Mouse (Mus musculus) adrenal gland, adult 18-20 months (tissue): ENCODE data around the gene 4930432M17Rik. TPM values are rescaled to one million over a fixed set of nuclear protein-coding genes. Genes with fewer than 3 reads are reported as not detected.
A peak's percentile ranks its signal among the peaks of the same experiment; 100 is the strongest.

Source experiments
- DNase-seq, 2 experiments: peaks; one replicate each; pipeline ENCODE4 v3.0.0; 2021 to 2022; ENCODE audit warnings: low spot score in 2 of 2
- total RNA-seq, 2 experiments: library from RNA; stranded (reverse); gene quantifications; 1 replicate in 1 of 2; 2 replicates in 1 of 2; pipeline ENCODE4 v1.2.3; 2021

4930432M17Rik gene
- total RNA-seq, 2 experiments from 2014 or later, result not detected

DNA sequence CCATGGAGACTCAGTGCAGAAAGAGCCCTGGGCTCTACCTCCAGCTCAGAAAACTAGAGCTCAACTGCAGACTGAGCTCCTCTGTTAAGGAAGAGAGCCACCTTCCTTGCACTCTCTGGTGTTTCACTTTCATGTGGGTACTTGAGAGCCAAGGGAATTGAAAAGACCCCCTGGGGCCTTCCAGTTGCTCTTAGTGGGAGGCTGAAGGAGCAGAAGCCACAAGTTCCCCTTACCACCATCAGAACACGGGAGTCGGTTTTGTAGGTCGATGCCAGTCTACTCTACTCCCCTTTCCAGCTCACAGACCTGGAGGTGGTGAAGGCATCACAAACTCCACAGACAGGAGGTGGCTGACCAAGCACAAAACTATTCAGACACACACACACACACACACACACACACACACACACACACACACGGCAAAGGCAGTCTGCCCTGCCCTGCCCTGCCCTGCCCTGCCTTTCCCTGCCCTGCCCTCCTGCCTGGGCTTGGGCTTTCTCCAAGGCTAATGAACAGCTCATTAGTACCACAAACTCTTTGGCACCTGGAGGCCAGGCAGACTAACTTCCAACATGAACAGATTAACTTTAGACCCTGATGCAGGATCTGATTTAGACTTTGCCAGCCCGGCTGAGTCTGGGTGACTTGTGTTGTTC lies 1.7 kb downstream of the 4930432M17Rik start:
- DNase-seq, result no peak

DNA sequence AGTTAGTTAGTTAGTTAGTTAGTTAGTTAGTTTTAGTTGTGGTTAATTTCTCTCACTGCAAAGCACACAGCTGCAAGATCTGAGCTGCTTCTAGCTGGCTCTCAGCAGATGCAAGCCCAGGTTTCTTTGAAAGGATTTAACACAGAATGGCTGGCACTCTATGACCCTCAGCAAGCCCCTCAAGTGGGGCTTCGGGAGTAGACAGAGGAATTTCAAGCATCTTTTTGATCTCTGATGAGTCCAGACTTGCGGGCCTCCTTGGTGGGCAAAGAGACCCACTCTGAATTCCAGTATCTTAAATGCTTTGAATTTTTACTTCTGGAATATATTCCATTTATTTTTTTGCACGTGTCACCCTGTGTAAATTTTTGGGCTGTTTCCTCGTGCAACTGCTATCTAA lies 8.4 kb downstream of the 4930432M17Rik start:
- DNase-seq, result no peak

DNA sequence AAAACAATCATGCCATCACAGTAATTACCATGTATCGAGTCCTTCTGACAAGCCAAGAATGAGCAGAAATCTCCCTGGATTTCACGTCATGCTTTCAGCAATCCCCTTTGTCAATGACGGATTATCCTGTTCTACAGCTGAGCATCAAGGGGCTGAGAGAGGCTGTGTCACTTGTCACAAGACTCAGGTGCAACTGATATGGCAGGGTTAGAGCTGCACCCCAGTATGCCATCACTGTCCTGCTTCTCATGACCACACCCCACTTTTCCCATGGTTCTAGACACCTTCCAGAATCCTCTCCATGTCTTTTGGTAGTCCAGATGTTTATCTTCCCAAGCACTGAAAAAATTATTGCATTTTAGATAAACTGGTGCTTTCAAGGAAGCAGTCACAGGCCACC lies 8.9 kb downstream of the 4930432M17Rik start:
- no peak for DNase-seq

DNA sequence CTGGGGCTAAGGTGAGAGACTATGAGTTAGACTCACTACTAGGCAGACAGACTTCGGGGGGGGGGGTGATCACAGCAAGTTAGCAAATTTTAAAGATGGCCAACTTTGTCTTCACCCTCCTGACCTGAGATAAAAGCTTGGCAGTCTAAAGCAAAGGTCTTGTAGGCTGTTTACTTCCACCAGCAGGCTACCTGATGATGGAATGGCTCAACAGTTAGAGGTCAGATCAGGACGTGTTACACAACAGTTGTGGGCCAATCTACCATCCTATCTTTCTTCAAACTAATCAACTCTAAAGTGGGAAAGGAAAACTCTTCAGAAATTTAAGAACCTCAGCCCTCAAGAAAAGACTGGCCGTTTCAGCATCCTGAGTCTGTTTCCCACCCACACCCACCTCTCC lies 9.6 kb downstream of the 4930432M17Rik start:
- DNase-seq, result no peak

DNA sequence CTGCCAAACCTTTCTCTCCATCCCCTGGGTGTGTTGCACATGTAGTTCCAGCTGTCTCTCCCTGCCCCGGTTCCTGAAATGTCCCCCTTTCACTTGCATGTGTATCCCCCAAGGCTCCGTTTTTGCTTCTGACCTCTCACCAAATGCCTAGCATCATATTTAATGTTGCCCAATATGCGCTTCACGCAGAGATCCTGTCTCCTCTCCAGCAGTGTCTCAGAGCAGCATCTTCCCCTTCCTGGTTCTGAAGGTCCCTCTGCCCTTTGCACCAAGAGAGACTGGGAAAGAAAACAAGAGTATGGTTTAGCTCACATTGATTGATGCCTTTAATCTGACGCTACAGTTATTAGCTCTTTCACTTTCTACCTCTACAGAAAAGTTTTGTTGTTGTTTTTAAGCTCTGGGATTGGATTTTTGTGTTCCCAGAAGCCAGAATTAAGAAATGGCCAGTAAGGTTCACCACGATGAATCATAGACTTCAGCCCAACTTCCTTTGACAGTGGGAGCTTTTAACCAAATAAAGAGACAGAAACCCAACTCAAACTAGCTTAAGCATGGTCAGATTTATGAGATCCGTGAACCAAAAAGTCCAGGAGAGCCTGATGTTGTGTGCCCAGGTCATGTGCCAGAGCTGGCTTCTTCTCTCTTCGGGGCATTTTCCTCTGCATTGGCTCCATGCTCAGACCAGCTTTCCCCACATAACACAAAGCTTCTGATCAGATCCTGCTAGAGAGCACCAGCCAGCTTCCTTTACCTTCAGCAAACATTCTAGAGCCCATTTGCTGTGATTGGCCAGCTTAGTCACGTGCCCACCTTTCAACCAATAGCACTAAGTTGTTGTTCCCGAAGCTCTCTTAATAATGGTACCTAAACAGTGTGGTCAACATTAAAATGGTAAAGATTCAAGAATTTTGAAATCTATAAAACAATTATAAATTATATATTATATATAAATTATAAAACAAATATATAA lies 12.2 kb downstream of the 4930432M17Rik start:
- DNase-seq, result no peak

DNA sequence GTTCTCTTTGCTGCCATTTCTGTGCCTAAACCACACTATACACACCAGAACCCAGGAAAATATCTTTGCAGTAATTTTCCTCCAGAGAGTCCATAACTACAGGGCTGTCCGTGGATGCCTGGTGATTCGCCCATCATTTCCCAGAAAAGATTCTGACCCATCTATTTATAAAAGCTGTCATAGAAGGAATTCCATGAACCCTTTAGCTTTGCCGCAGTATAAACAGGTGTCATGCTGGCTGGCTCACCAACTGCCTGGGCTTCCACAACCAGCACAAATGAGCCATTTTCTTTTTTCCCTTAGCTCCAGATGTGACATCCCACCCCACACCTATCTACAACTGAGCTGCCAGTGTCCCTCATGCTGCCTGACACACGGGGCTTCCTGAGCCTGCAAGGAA lies 14.0 kb downstream of the 4930432M17Rik start:
- DNase-seq, result no peak

DNA sequence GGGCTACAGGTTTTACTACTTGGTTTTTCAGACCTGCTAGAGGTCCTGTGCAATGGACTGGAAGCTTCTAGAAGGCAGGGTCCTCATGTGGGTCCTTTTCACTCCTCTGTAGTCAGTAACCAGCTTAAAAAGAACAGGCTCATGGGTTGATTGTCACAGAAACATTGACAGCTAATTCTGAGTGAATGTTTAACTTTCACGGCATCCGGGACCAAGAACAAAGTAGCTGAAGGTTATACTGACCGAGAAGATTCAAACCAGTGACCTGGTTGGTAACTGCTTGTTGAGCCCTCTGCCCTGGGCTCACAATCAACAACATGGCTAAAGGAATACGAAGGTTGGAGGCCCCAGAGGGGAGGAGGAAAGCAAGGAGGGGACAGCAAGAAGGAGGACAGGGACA lies 14.4 kb downstream of the 4930432M17Rik start:
- DNase-seq, result no peak

DNA sequence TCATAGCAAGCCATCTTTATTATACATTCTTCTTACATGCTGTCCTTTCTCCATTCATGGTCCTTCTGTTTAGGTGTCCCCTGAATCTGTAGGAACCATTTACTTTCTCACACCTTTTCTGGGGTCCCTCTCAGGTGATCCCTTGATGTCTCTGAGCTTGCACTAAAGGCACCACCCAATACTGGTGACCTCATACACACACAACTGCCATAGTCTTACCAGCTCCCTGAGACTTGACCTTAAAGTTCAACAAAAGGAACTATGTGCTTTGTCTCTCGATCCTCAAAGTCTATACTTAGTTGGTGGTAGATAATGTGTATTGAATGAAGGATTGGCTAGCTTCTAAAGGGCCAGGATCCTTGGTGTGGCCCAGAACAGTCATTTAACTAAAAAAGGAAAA lies 15.4 kb downstream of the 4930432M17Rik start:
- no peak for DNase-seq

DNA sequence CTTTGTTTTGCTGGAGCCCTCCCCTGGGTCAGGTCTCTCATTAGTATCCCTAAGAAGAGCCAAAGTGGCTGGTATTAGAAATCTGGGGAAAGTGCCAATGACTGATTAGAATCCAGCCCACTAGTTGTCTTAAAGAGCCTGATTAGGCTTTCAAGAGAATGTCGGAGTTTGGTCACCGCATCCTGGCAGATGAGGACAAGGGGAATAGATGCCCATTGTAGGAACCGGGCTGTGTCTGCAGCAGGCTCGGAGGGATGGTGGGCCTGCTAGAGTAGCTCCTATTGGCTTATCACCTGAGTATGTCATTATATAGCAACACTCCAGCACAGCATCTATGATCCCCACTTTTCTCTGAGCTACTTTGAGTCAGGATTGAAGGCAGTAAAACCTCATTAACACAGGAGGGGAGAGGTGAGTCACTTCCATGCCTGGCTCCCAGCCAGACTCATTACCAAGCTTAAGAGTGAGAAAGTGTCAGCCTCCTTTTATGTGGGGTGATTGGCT lies 15.9 kb downstream of the 4930432M17Rik start:
- DNase-seq, result no peak

DNA sequence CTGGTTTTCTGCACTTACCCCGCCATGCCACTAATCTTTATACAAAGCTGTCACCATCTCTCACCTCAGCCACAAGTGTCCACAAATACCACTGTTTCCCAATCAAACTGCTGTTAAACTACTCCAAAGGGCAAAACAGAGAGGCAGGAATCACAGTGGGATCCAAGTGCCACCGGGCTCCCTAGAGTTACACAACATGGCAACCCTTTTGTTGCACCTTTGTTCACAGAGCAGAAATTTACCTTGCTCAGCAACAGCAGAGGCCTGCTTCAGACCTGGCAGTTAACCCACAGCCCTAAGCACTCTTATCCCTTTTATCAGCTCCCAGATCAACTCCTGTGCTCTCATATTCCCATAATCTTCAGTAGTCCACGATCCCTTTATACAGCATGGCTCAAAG lies 17.2 kb downstream of the 4930432M17Rik start:
- DNase-seq, result no peak

DNA sequence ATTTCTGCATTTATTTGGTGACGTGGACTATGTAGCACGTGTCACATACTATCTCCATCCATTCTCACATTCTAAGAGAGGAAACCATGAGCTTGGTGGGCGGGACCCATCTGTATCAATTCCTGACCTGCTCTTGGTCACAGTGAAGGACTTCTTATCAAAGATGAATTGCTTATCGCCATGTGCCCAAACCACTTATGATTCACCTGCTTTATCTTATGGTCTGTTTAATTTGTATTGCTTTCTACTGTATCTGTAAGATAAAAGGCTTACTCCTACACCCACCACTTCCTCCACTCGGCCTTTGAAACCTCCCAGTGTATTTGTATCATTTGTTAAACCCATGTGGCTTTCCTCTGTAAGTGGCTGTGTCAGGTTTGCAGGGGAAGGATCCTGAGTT lies 18.5 kb downstream of the 4930432M17Rik start:
- no peak for DNase-seq

DNA sequence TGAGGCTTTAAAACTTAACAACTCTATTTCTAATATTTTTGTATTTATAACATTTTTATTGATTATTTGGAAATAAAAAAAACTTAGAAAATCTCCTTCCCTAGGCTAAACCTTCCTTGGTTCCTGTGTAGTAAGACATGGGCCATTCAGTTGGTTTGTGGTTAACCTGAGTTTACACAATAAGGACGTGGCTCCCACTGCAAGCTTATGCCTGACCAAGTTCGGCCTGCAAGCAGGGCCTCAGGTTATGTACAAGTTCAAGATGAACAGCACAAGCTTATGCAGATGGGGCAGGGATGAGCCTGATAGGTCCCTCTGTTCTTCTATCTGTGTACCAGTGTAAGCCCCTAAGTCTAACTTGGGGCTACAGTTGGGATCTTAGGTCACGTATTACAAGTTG lies 19.1 kb downstream of the 4930432M17Rik start:
- no peak for DNase-seq

DNA sequence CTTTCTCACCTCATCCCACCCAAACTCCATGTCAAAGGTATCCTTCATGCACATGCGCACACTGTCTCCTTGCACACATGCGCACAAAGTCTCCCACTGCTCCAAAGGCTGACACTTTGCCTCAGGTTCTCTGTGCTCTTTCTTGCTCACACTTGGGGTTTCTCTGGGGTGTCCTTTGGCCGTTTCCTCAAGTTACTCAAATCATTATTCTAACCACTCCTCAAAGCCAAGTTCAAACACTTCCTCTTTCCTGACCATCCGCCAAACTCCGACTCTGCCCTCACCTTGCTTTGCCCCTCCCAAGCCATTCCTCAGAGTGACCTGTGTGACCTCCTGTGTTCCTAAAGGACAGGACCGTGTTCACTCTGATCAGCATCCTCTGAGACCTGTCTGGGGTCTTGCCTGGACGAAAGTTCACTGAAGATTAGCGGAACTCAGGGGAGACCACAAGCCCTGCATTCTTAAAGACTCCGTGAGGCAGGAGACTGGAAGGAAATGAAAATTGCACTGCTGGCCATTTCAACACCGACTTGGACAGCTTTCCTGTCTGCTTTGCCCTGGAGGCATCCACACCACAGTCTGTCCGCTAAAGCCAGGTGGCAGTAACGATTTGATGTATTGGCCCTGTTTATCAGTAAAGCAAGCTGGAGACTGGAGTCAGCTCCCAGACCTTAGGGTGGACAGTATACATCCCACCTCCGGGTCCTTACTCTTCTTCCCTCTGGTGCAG lies 22.6 kb downstream of the 4930432M17Rik start:
- no peak for DNase-seq

DNA sequence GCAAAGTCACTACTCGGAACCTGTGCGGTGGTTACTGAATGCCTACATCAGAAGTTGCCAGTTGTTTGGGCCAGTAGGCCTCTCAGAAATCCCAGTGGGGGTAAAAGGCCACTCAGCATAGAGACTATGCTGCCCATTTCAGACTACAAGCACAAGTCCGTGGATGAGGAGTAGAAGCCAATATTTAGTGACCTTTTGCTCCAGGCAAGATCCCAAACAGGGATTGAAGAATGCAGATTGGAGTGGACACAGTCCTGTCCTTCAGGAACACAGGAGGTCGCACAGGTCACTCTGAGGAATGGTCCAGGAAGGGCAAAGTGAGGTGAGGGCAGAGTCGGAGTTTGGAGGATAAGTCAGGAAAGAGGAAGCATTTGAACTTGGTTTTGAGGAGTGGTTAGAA lies 23.2 kb downstream of the 4930432M17Rik start:
- DNase-seq, result no peak

DNA sequence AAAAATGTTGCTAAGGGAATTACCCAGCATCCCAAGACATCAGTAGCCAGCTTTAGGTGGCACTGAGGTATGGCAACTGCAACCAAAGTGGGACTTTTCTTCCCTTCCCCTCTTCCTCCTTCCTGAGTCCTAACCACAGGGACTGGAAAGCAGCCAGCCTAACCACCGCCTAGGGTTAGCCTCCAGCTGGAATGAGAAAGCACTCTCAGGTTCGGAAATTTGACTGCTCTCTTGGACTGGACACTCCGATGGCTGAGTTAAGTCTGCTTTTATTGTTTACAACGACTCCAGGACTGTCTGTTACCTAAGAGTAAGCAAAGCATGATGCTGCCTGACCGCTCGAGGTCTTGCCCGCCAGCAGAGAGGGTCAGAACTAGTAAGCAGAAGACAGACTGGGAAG lies 26.6 kb downstream of the 4930432M17Rik start:
- DNase-seq, result no peak

DNA sequence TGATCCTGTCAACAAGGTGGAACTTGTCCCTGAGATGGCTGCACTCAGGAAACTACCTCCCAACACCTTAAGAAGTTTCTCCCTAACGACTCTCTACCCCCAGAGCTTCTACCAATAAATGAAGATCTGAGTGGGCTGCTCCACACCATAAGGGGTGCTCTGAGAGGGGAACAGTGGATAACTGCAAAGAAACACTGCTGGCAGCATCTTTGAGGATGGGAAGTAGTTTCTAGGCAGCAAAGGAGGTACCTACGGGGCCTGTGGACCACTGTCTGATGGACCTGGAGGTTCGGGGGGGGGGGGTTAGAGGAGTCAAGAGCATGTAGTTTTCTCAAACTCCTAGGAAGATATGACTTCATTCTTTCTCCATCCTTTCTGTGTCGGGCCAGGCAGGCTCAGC lies 28.8 kb downstream of the 4930432M17Rik start:
- DNase-seq, result no peak

DNA sequence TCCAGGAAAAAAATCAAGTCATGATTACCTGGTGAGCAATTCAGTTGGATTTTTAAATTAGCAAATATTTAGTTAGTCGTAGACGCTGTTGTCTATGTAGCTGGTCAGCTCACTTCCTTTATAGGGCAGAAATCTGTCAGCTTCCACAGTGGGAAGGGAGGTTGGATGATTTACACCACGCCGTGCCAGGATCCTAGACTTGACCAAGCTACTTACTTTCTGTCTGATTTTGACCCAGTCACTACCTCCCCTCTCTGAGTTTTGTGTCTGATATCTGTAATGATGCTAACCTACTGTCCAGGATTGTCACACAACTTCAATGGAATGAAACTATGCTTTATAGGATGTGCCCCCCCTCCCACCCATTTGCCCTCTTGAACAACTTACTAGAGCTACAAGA lies 29.3 kb downstream of the 4930432M17Rik start:
- DNase-seq, result no peak

DNA sequence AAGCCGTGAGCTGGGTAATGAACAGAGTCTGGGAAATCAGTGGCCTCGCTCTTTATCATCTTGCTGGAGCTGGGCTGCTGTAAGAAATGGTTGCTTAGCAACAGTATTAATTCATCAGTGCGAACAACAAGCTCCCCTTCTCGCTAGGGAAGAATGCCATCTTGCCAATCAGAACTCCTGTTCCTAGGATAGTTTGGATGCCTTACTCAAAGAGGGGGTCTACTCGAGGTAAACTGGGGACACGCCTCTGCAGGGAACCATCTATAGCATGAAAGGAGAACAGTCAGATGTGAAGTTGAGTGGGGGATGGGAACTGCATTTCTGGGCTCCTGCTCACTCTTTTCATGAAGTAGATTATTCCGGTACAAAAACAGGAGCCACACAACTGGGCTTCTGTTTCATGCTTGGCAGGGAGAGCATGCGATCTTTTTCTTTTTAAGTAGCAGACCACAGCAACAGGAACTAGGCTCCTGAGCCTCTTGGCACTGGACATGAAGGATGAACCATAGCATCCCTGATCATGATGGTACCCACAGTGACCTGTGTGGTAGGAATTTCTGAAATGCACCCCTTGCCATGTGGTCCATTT lies 29.9 kb downstream of the 4930432M17Rik start:
- no peak for DNase-seq

DNA sequence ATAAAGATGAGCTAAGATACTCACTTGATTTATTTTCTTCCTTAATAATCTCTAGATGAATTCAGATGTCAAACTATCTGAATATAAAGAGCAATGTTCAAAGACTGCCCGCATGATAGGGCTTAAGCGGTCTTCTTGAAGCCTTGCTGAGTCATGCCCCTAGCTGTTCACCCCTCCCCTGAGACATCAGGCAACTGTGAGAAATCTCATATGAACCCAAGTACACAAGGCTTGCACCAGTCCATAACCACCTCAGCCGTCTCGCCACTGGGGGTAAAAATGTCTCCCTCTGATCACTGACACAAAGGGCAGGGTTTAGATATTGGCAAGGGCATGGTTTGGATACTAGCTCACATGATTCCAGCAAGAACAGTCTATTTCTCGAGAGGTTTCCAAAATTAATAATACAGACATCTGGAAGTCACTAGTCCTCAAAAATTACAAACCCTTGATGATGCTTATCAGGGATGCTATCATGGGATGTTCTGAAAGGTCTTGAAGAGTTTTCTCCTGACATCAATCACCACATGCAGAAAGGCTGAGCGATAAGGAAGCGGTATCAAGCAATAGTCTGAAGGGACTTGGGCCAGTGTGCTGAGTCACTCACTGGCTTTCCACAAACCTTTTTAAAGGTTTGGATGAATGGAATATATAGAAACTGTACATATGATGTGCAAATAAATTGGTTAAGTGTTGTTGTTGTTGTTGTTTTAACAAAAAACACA lies 32.8 kb downstream of the 4930432M17Rik start:
- no peak for DNase-seq

DNA sequence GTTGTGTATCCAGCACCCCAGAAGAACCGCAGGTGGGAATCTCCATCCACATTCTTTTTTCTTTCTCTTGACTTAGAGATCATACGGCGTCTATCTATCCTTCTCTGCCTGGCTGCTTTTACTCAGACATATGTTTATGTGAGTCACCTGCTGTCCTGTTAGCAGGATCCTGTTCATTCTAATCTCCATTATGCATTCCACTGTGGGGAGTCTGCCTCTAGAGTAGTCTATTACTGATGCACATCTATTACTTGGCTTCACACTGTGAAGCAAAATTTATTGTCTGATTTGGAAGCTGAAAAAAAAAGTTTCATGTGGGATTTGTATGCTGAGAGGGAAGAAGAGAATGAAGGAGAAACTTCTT lies 33.3 kb downstream of the 4930432M17Rik start:
- no peak for DNase-seq

DNA sequence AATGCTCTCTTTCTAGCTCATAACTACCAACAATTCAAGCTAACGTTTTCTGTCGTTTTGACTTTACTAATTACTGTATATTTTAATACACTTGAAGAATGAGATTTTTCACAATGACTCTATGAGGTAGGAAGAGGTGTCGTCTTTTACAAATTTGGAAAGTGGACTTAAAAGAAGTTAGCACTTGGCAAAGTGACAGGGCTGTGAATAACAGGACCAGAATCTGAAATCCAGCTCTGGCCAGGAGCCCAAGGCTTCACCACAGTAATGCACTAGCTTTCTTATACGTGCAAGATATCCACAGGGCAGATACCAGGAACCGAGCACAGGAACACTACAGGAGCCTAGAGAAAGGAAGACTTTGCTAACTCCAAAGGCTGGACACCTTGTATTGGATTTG lies 35.5 kb downstream of the 4930432M17Rik start:
- peak in 1 of 2 experiments; percentile 18 for DNase-seq
